Comparison of ENCODE assay signal across 9 mouse cellular contexts in genomic region chr13:52187841-52188604, GRCm38 (mm10).
DNase-seq lines count a peak whose midpoint lies in the region; ATAC-seq and TF ChIP-seq lines count a peak whose summit lies in the region.
"Had no signal": no experiment of that assay in that cellular context is flagged by ENCODE, and none has a peak within 500 bp of the region (broad histone marks: within the 10 kb centered on the region; RNA-seq: fewer than 3 reads in every experiment).

No protein-coding gene starts in this region.

- no peak overlapping the region for H3K27ac ChIP-seq in hindbrain, embryonic 14.5 days
- no peak overlapping the region for H3K27ac ChIP-seq in neural tube, embryonic 14.5 days (ENCODE audit: low read depth, low read length)
- no peak overlapping the region for H3K27ac ChIP-seq in thymus, adult 2 months (ENCODE audit: control insufficient read depth, insufficient read depth, low read length)

- no peak overlapping the region for H3K9ac ChIP-seq in hindbrain, embryonic 14.5 days
- no peak overlapping the region for H3K9ac ChIP-seq in neural tube, embryonic 14.5 days (replicated peaks; ENCODE audit: low read depth, low read length)

- no peaks in the 10 kb centered on the region for H3K27me3 ChIP-seq in hindbrain, embryonic 14.5 days (ENCODE audit: control insufficient read depth, insufficient read depth, low read length)
- no peaks in the 10 kb centered on the region for H3K27me3 ChIP-seq in neural tube, embryonic 14.5 days (ENCODE audit: control insufficient read depth, insufficient read depth, low read length)
- H3K27me3 ChIP-seq in thymus, adult 2 months (ENCODE audit: control insufficient read depth, insufficient read depth, low read length), result no peaks in the 10 kb centered on the region

- no peak for TF ChIP-seq POLR2A in thymus, adult 2 months (IDR thresholded peaks at IDR 0.05; ENCODE audit: control insufficient read depth, extremely low read depth, insufficient read depth, low read length, poor library complexity)

- H3K4me2 ChIP-seq in hindbrain, embryonic 14.5 days (replicated peaks), result no peak overlapping the region
- no peak overlapping the region for H3K4me2 ChIP-seq in neural tube, embryonic 14.5 days (ENCODE audit: low read depth, low read length)

- H3K36me3 ChIP-seq in hindbrain, embryonic 14.5 days (replicated peaks; ENCODE audit: control insufficient read depth, insufficient read depth), result no peaks in the 10 kb centered on the region
- no peaks in the 10 kb centered on the region for H3K36me3 ChIP-seq in neural tube, embryonic 14.5 days (ENCODE audit: control insufficient read depth, insufficient read depth, low read length)
- H3K36me3 ChIP-seq in thymus, adult 2 months (ENCODE audit: control insufficient read depth, insufficient read depth, low read length), result no peaks in the 10 kb centered on the region

- peaks cover 7% of the 10 kb centered on the region; the same call in 1 of the 2 replicates for H3K4me1 ChIP-seq in hindbrain, embryonic 14.5 days (replicated peaks; ENCODE audit: control insufficient read depth, insufficient read depth, low read length)
- peaks cover 6% of the 10 kb centered on the region; the same call in 1 of the 2 replicates for H3K4me1 ChIP-seq in neural tube, embryonic 14.5 days (ENCODE audit: control insufficient read depth, insufficient read depth, low read length)
- H3K4me1 ChIP-seq in thymus, adult 2 months (replicated peaks; ENCODE audit: control insufficient read depth, insufficient read depth, low read length), result no peaks in the 10 kb centered on the region

- H3K9me3 ChIP-seq in hindbrain, embryonic 14.5 days (ENCODE audit: control insufficient read depth, low read length), result no peaks in the 10 kb centered on the region
- no peaks in the 10 kb centered on the region for H3K9me3 ChIP-seq in neural tube, embryonic 14.5 days (ENCODE audit: control insufficient read depth, low read length)

- no peak for TF ChIP-seq CTCF in thymus, adult 2 months (IDR thresholded peaks at IDR 0.05; ENCODE audit: borderline replicate concordance, control insufficient read depth, extremely low read depth, insufficient read depth, low read length, poor library complexity)

- intact Hi-C loops in left cerebral cortex, postnatal 4 days (cut with DNase I), result no loop called here
- intact Hi-C loops in left cerebral cortex, postnatal 25 days (cut with DNase I), result no loop called here

- H3K4me3 ChIP-seq in hindbrain, embryonic 14.5 days (replicated peaks; ENCODE audit: low read length), result no peak overlapping the region
- no peak overlapping the region for H3K4me3 ChIP-seq in neural tube, embryonic 14.5 days (ENCODE audit: low read depth, low read length)
- H3K4me3 ChIP-seq in thymus, adult 2 months (ENCODE audit: control insufficient read depth, insufficient read depth, low read length), result no peak overlapping the region

- 77% methylated on average over 8 of the region's 8 CpGs for WGBS in hindbrain, embryonic 14.5 days
- WGBS in neural tube, embryonic 14.5 days, result 81% methylated on average over 8 of the region's 8 CpGs
- 97% methylated on average over 8 of the region's 8 CpGs for WGBS in thymus, adult 2 months

- ATAC-seq in hindbrain, embryonic 14.5 days (ENCODE audit: low FRiP score), result 0 out of 2 replicates have a peak, but pooled peaks have one; percentile 17
- ATAC-seq in neural tube, embryonic 14.5 days (ENCODE audit: low read depth), result peak; percentile 46; the same call in 1 of the 2 replicates
- ATAC-seq in erythroblast, adult 5-6 weeks (replicated peaks; ENCODE audit: low FRiP score, poor library complexity, severe bottlenecking), result no peak

- peak; percentile 61 for DNase-seq in left cerebral cortex, postnatal 4 days
- DNase-seq in left cerebral cortex, postnatal 25 days (ENCODE audit: low spot score in 2 of 2), result no peak
- DNase-seq in gastrocnemius, adult 8-10 months (ENCODE audit: low spot score in 2 of 2), result peak; percentile 22 to 41
- no peak for DNase-seq in hindbrain, embryonic 14.5 days (ENCODE audit: low spot score)
- DNase-seq in thymus, adult 2 months, result no peak
- DNase-seq: adrenal gland, postnatal 36 days; thymus, postnatal 14 days had no signal

Comparison
In these comparisons a context has a peak if more than half of its experiments do, and no peak if none do; other contexts are left out.
1. DNase-seq: peak in left cerebral cortex, postnatal 4 days (single experiment) and gastrocnemius, adult 8-10 months (2 of 2); none in left cerebral cortex, postnatal 25 days (0 of 2), hindbrain, embryonic 14.5 days (single experiment) and thymus, adult 2 months (single experiment).